Mouse (Mus musculus) stomach, embryonic 16.5 days (tissue): Measurements from ENCODE around the gene Kcnt2. TPM values are rescaled to one million over a fixed set of nuclear protein-coding genes. Genes with fewer than 3 reads are reported as not detected.

Source experiments
- polyA plus RNA-seq: library from polyadenylated mRNA; unstranded; fragments of >200 nt; fragmentation: Nextera tagmentation; extraction: Ambion mirVana; gene quantifications from 2 replicates; pipeline ENCODE4 v1.2.1, GENCODE M21; 2015

Kcnt2 gene
- polyA plus RNA-seq, 1 experiment from 2014 or later: 3.3 TPM

Other genes starting within 250 kb of the Kcnt2 start
- gene Cfh, start 62.4 kb upstream of the Kcnt2 start, polyA plus RNA-seq: 9.2 and 9.8 TPM in 2 replicates